36 mouse cellular contexts compared by ENCODE assay signal in the genomic region with DNA sequence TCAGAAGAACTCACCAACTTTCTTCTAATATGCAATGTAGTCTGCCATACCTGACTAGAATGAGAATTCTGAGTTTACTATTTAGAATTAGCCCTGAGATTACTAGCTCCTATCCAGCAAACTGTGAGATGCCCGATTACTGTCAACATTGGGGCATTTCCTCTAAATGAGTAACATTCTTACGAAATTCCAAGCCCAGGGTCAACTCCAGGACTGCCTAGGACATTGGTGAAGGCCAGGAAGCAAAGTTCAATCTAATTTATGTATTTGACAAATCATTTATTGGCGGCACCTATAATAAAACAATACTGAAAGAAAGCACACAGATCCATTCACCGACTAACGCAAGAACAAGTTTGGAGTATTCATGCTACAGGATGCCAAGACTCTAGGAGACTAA. TPM values are rescaled to one million over a fixed set of nuclear protein-coding genes. Genes with fewer than 3 reads are reported as not detected.
"Had no signal": no experiment of that assay in that cellular context is flagged by ENCODE, and none has a peak within 500 bp of the region (broad histone marks: within the 10 kb centered on the region; RNA-seq: fewer than 3 reads in every experiment).

No protein-coding gene starts in this region.

- H3K27ac ChIP-seq: gastrocnemius, adult 2 months; heart, embryonic 10.5 days; hindbrain, embryonic 10.5 days; hindbrain, embryonic 12.5 days; hindbrain, embryonic 14.5 days; intestine, embryonic 15.5 days; layer of hippocampus, adult 2 months; left cerebral cortex, adult 2 months; limb, embryonic 10.5 days; limb, embryonic 12.5 days; liver, embryonic 12.5 days; liver, embryonic 14.5 days had no signal

- H3K4me2 ChIP-seq: heart, embryonic 12.5 days; hindbrain, embryonic 12.5 days; hindbrain, embryonic 14.5 days; intestine, embryonic 15.5 days; limb, embryonic 12.5 days; liver, embryonic 12.5 days had no signal

- H3K9ac ChIP-seq: heart, embryonic 12.5 days; hindbrain, embryonic 12.5 days; hindbrain, embryonic 14.5 days; intestine, embryonic 15.5 days; limb, embryonic 12.5 days; liver, embryonic 12.5 days; liver, embryonic 14.5 days had no signal

- H3K36me3 ChIP-seq: heart, embryonic 10.5 days; heart, embryonic 12.5 days; hindbrain, embryonic 10.5 days; hindbrain, embryonic 12.5 days; intestine, embryonic 15.5 days; limb, embryonic 10.5 days; limb, embryonic 12.5 days; liver, embryonic 12.5 days had no signal

- H3K9me3 ChIP-seq: heart, embryonic 10.5 days; heart, embryonic 12.5 days; hindbrain, embryonic 10.5 days; hindbrain, embryonic 12.5 days; intestine, embryonic 15.5 days; limb, embryonic 10.5 days; limb, embryonic 12.5 days; liver, embryonic 12.5 days had no signal

- H3K27me3 ChIP-seq: hindbrain, embryonic 12.5 days; intestine, embryonic 15.5 days had no signal

- H3K4me3 ChIP-seq: gastrocnemius, adult 2 months; heart, embryonic 10.5 days; heart, embryonic 12.5 days; hindbrain, embryonic 10.5 days; hindbrain, embryonic 12.5 days; intestine, embryonic 15.5 days; layer of hippocampus, adult 2 months; left cerebral cortex, adult 2 months; limb, embryonic 10.5 days; limb, embryonic 12.5 days; liver, embryonic 12.5 days had no signal

- DNase-seq: gastrocnemius, adult 2 months; gastrocnemius, postnatal 10 days; gastrocnemius, postnatal 25 days; heart, adult 18-20 months; heart, postnatal 10 days; heart, postnatal 4 days; kidney, adult 18-20 months; kidney, postnatal 10 days; kidney, postnatal 4 days; liver had no signal

- H3K4me1 ChIP-seq: hindbrain, embryonic 10.5 days; hindbrain, embryonic 12.5 days; intestine, embryonic 15.5 days; limb, embryonic 10.5 days; limb, embryonic 12.5 days; liver, embryonic 12.5 days had no signal

- ATAC-seq: hindbrain, embryonic 16.5 days; inflammation-experienced regulatory T-cells, adult 6 months; intestine, embryonic 15.5 days; intestine, postnatal 0 days; liver, embryonic 12.5 days had no signal

RNA-seq across cellular contexts. Expression of gene Bsnd, which starts 47.7 kb away (rescaled TPM):
- total RNA-seq: gastrocnemius, adult 2 months; gastrocnemius, postnatal 25 days; granulocyte monocyte progenitor cell, adult 5-6 weeks; heart, adult 18-20 months; heart, adult 8-10 months; heart, postnatal 10 days; heart, postnatal 25 days; heart, postnatal 4 days; layer of hippocampus, adult 2 months; layer of hippocampus, postnatal 10 days; layer of hippocampus, postnatal 25 days; left cerebral cortex, adult 2 months; left cerebral cortex, postnatal 14 days; left cerebral cortex, postnatal 36 days had no signal
- polyA plus RNA-seq: heart, embryonic 12.5 days; heart, embryonic 14.5 days; heart, embryonic 16.5 days; hindbrain, embryonic 10.5 days; hindbrain, embryonic 14.5 days; hindbrain, embryonic 16.5 days; inflammation-experienced regulatory T-cells, adult 6 months; intestine, embryonic 15.5 days; intestine, postnatal 0 days; limb, embryonic 10.5 days; limb, embryonic 12.5 days; limb, embryonic 14.5 days; liver, embryonic 12.5 days; liver, embryonic 14.5 days; liver, embryonic 16.5 days had no signal
